Comparison of ENCODE assay signal across 19 mouse cellular contexts in the genomic region with DNA sequence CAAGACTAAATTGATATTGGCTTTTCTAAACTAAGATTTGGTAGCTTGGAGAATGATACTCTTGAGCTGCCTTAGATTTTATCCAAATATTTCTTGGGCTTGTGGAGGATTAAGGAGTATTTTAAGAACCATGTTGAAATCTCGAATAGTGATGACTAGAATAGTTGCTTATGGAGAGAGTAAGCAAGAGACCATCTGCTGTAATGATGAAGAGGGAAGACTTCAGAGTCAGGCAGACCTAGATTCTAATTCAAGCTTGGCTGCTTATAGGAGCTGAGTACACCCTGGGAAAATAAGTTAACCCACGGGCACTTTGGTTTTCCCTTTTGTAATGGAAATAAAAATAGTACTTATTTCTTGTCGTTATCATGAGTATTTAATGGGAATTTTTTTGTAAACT.
"Had no signal": no experiment of that assay in that cellular context is flagged by ENCODE, and none has a peak within 500 bp of the region (broad histone marks: within the 10 kb centered on the region; RNA-seq: fewer than 3 reads in every experiment).

No protein-coding gene starts in this region.

- ATAC-seq: forebrain, embryonic 16.5 days; hindbrain, embryonic 16.5 days; inflammation-experienced regulatory T-cells, adult 6 months; intestine, embryonic 15.5 days; intestine, postnatal 0 days; liver, embryonic 12.5 days had no signal

- DNase-seq: gastrocnemius, adult 2 months; gastrocnemius, postnatal 10 days; gastrocnemius, postnatal 25 days; heart, adult 18-20 months; heart, postnatal 10 days; heart, postnatal 4 days; kidney, adult 18-20 months; kidney, adult 8-10 months; kidney, postnatal 14 days; kidney, postnatal 36 days; layer of hippocampus, adult 9-11 months; layer of hippocampus, postnatal 36 days; left cerebral cortex, postnatal 4 days had no signal
